Mouse (Mus musculus): ENCODE results near the gene Abhd2. TPM values are rescaled to one million over a fixed set of nuclear protein-coding genes. Genes with fewer than 3 reads are reported as not detected.

The Abhd2 gene
- total RNA-seq (2021) = 1 to 10 TPM; 4.8 to 5.1 TPM
- long read RNA-seq, experiment 1 = 0 reads
- long read RNA-seq, experiment 2 = 0 reads

DNA sequence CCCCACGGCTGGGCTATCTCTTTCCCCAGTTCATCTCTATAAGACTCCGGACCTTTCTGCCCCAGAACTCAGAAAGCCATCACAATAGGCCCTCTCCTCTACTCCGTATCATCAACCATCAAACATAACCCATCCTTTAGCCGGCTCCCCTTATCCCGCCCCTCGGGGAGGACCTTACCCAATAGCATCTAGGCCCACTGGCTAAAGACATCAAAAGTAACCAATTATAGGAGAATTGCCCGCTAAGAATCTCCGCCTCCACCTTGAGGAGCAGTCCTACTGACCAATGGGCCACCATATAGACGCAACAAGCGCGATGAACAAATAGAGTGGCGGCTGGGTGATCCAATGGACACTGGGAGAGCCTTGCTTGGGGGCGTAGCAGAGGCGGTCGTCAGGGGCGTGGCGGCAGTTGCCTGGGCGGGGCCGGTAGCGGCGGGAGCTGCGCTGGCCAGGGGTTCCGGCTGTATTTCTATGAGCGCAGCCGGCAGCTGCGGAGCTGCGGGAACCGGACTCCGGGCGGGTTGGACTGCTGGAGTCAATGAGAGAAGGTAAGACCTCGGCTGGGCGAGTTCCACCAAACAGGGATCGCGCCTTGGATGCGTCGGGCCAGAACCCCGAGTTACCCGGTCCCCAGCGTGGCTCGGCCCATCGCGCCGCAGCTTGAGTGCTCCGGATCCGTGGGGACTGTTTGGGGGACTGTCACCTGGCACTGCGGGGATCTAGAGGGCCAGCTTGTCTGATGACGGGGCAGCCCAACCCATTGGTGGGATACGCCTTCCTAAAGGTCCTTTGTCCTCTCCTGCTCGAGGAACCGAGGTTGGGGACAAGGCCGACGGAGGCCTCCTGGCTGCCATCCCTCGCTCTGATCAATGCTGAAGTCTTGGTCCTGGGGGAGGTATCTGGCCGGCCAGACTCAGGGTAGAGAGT is at the start of gene Abhd2:
Gene Abhd2, plus strand, starts transcription at position 411 of the 930 bp plus-strand sequence.
- intact Hi-C loops (cut with DNase I) = loop anchor here (10.0 kb wide), 1 partner anchor 192 kb away; the partner anchor contains the start of gene Polg
- peak; percentile 100 for DNase-seq

- intact Hi-C loops (cut with DNase I) = no loop called here
- no peak for DNase-seq
Observed at GRCm38 (mm10) chr7:79225477-79225876, 47.5 kb upstream of the Abhd2 start.

- DNase-seq = no peak
- intact Hi-C loops (cut with DNase I) = no loop called here
Observed at GRCm38 (mm10) chr7:79226172-79226571, 46.8 kb upstream of the Abhd2 start.

DNA sequence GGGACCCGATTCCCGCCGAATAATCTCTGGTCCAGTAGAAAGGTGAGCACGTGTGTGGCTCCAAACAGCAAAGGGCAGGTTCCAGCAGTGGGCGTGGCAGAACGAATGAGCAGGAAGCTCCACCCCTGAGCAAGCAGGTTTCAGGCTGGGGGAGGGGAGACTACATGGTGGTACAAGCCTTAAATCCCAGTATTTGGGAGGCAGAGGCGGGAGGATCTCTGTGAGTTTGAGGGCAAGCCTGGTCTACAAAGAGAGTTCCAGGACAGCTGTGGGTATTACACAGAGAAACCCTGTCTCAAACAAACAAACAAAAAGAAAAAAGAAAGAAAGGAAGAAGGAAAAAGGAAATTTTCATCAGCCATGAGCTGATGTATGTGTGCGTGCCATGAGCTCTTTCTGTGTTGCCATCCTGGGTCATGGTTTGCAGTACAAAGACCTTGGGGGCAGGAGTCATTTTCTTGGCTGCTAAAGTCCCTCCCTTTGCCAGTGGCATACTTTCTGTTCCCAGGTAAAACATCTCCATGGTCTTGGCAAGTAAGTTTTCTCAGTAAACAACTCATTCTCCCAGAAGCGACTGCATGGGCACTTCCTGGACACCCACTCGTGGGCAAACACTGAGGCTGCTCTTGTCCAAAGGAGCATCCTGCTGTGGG is 46.0 kb upstream of the Abhd2 start:
- intact Hi-C loops (cut with DNase I) = no loop called here
- DNase-seq = no peak

DNA sequence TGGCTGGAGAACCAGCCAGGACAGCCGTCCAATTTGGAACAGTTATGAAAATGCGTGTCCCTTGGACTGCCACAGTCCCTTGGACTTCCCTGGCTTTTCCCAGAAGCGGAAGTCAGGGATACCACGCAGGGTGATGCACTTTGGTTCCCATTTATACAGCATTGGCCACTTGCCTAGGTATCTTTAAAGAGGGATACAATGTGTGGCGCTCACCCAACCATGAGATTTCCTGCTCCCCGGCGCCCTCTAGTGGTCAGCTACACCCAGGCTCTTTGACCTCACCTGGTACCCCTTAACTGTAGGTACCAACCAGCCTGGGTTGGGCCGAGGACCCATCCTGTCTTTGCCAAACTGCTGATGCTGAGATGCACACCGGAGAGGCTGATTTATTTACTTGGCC is 44.5 kb upstream of the Abhd2 start:
- intact Hi-C loops (cut with DNase I) = loop anchor here (2.0 kb wide), 1 partner anchor 88 kb away; no protein-coding TSS in a partner anchor
- peak; percentile 74 to 77 for DNase-seq

DNA sequence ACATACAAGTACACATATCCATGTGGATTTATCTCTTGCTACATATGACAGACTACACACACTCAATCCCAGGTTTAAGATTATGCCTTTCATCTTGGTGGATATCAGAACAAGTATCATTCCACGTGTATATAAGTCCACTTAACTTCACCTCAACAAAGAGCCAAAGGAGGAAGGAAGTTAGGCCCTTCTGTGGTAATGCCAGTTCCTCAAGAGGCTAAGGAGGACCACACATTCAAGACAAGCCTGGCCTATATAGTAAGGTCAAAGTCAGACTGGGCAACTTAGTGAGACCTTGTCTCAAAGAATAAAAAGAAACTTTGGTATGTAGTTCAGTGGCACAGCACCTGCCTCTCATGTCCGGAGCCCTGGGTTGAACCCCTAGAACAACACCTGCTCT is 41.4 kb upstream of the Abhd2 start:
- intact Hi-C loops (cut with DNase I) = loop anchor here (5.0 kb wide), 1 partner anchor 314 kb away; no protein-coding TSS in a partner anchor
- DNase-seq = no peak

DNA sequence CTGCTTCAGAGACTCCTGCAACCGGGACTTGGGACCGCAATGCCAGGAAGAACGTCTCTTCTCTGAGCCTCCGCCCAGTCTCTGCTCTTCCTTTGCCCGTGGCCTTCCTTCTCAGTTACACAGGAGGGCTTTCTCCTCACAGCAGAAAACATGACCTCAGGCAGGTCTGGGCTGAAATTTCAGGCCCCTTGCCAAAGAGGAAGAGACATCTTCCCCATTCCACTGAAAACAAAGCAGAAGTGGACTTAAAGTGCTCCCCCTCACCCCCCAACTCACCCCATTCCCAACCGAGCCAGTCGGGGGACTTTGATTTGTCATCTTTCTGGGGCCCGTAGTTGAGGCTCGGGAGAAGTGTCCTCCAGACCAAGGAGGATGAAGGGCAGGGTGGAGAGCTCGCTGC is 41.0 kb upstream of the Abhd2 start:
- intact Hi-C loops (cut with DNase I) = loop anchor here (5.0 kb wide), 1 partner anchor 315 kb away; no protein-coding TSS in a partner anchor
- DNase-seq = no peak

DNA sequence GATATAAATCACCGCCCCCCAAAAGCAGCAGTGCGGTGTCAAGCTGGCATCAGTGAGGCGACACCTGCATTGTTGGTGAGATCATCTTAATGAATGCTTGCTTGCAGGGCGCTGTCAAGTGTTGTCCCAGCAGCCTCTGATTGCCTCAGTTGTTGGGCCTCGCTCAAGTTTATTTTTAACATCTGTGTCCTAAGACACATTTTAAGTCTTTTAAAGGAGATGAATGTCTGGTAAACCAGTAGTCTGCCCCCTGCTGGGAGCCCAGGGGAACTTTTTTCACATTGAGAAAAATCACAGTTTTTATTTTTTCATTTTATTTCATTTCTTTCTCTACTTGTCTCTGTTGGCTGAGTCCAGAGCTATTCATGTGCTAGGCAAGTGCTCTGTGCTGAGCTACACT is 34.3 kb upstream of the Abhd2 start:
- intact Hi-C loops (cut with DNase I) = no loop called here
- no peak for DNase-seq

DNA sequence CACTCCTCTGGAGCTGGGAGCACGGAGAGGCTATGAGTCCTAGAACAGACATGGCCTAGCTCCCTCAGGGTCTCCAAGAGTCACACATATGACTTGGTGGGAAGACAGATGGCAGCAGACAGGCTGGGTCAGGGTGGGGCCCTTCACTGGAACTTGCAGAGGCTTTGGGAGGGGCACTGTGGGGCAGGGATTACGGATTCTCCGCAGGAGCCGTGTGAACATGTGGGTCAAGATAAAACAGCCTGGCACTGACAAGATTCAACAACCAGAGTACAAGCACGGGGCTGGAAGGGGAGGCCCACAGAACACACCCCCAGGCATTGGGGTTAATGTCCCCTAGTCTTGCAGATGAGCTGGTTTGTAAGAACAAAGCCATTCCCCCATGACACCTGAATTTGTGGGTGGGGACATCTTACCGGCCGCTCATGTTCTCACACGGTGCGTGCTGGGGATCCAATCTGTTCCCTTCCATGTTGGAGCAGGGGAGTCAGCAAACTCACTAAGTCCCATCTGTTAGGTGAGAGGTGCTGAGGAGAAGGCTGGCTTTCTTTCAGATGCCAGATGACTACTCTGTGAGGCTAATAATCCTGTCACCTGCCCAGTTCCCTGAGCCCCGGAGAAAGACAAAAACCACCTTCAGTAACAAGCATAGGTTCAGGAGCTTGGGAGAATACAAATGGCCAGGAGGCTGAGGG is 30.9 kb upstream of the Abhd2 start:
- no peak for DNase-seq
- intact Hi-C loops (cut with DNase I) = loop anchor here (10.0 kb wide), 1 partner anchor 223 kb away; the partner anchor contains the start of gene Polg

DNA sequence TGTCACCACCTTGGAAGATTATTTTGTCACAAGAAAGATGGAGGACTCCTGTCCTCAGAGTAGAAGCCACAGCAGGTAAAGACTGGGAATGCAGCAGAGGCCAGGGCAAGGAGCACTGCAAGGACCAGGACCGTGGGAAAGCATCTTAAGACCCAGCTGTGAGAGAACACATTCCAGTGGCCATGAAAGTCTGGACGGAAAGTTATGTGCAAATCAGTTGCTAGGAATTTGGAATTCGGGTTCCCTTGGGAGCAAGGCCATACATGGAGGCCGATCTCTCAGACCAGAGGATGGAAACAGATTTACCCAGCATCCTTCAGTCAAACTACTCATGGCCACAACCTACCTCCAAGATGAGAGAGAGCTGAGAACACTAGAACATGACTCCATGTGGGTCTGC is 29.8 kb upstream of the Abhd2 start:
- intact Hi-C loops (cut with DNase I) = loop anchor here (10.0 kb wide), 1 partner anchor 222 kb away; the partner anchor contains the start of gene Polg
- no peak for DNase-seq

DNA sequence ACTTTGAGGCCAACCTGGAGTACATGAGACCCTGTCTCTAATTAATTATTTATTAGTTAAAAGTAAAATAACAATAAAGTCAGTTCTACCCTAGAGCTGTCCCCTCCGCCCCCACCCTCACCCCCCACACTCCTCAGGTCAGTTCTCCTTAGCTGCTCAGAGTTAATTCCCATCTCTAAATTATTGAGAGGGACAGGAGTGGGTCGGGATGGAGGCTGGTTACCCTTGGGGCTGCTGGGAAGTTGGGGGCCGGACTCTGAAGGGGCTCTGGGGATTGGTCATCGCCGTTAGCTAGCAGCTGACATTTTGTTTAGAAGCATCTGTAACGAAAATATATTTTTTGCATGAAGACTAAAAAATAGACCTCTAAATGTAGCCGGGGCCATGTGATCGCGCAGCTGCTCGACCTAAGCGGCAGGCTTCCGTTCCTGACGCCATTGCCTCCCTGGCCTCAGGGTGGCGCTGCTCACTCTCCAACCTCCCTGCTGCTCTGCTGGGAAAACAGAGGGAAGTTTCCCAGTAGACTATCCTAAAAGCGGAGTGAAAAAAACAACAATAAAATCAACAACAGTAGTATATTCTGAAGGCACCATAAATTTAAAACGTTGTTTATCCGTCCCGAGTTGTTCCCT is 26.8 kb upstream of the Abhd2 start:
- intact Hi-C loops (cut with DNase I) = loop anchor here (1.0 to 10.0 kb wide), 2 partner anchors 103 to 219 kb away; partner anchors contain the start of gene Polg

GRCm38 (mm10) chr7:79247408-79247807 is 25.6 kb upstream of the Abhd2 start:
- intact Hi-C loops (cut with DNase I) = loop anchor here (10.0 kb wide), 1 partner anchor 217 kb away; the partner anchor contains the start of gene Polg
- DNase-seq = no peak

More for the DNA sequence above, 26.8 kb upstream of the Abhd2 start:
- peak; percentile 62 to 67 for DNase-seq

DNA sequence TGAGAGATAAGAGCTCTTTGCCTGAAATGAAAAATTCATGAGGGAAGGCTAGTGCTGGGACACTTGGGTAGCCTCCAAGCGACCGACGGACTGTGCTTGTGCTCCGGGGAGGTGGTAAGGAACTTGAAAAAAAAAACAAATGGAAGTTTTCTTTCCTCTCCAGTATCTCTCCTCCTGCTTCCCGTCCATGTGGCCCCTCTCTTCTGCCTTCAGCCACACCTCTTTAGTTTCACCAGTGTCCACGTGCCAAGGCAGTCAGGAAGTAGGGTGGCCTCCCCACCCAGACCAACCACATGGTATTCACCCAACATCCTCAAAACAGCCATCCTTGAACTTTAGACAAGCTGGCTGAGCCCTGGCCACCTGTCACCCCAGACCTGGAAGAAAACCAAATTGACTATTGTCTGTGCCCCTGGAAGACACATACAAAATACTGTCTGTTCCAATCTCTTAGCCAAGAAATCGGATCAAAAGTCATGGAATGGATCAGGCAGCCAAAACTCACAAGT is 25.1 kb upstream of the Abhd2 start:
- no peak for DNase-seq
- intact Hi-C loops (cut with DNase I) = loop anchor here (10.0 kb wide), 1 partner anchor 217 kb away; the partner anchor contains the start of gene Polg

DNA sequence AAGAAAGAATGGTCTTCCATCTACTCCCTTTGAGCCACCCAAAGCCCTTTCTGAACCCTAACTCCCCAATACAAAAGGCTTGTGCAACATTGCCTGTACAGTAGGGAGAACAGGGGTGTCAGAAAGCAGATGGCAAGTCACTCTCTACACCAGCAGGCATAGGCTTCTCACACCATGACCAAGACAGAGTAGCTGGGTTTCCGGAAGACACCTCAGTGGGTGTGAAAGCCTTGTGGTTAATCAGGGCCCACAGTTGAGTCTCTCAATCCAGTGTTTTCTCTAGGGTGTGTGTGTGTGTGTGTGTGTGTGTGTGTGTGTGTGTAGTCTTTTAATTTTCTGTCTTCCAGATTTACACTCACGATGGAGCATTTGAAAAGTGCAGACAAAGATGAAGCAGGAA is 23.4 kb upstream of the Abhd2 start:
- DNase-seq = no peak
- intact Hi-C loops (cut with DNase I) = loop anchor here (10.0 kb wide), 1 partner anchor 215 kb away; the partner anchor contains the start of gene Polg

GRCm38 (mm10) chr7:79254248-79254888 is 18.6 kb upstream of the Abhd2 start:
- intact Hi-C loops (cut with DNase I) = no loop called here
- DNase-seq = no peak

- intact Hi-C loops (cut with DNase I) = no loop called here
- no peak for DNase-seq
Observed at GRCm38 (mm10) chr7:79255350-79255749, 17.6 kb upstream of the Abhd2 start.

DNA sequence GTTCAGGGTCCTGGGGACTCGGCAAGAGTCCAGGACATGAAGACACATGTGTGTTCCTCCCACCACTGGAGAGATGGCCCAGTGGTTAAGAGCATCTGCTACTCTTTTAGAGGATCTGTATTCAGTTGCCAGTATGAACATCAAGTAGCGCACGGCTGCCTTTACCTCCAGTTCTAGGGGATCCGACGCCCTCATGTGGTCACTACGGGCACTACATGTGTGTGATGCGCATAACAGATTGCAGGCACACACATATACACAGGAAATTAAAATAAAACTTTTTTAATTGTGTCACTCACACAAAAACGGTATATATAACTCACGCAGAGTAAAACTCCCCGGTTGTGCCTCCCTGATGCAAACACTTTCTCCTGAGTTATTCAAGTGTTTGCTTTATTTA is 17.2 kb upstream of the Abhd2 start:
- DNase-seq = no peak
- intact Hi-C loops (cut with DNase I) = no loop called here

DNA sequence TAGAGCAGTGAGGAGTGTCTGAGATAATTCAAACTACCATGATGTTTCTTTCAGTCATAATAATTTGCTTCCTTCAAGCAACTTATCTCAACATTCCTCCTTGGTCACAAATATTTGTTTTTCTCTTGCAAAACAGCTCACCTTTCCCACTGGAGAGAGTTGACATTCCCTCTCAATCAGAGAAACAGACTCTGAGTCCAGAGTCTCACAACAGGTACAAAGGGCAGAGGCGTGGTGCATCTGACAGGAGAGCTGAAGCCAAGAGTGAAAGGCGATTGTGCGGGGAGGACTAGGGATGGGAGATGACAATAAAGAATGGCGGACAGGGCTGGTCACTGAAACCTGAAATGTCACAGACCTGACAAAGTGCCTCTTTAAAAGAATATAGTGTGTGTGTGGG is 16.3 kb upstream of the Abhd2 start:
- no peak for DNase-seq
- intact Hi-C loops (cut with DNase I) = no loop called here

GRCm38 (mm10) chr7:79258981-79259542 is 13.9 kb upstream of the Abhd2 start:
- DNase-seq = no peak
- intact Hi-C loops (cut with DNase I) = no loop called here
